Mouse (Mus musculus) cerebellum, postnatal 25 days (tissue): Measurements from ENCODE around the gene Gm28961.
"Not testable (repeated sequence)": the region's sequence is repeated elsewhere in the genome, so short reads cannot be mapped to it uniquely, and the experiment has no call there.

ENCODE experiments used
- DNase-seq, 2 experiments: peaks; one replicate each; pipeline ENCODE4 v3.0.0; 2021; ENCODE audit warnings: mixed read lengths in 2 of 2

Gene Gm28961

GRCm38 (mm10) chrY:57705397-57705796, at the start of gene Gm28961:
Gene Gm28961, plus strand, starts transcription at chrY:57705697.
- not testable (repeated sequence) for DNase-seq
